Mouse (Mus musculus) C2C12 (cell line): Measurements from ENCODE around the gene Tubgcp3.

Experiments used
- CEBPB ChIP-seq: IDR thresholded peaks from one replicate; pipeline ENCODE4 v1.6.1; 2011; ENCODE audit warnings: low read depth, mild to moderate bottlenecking, control low read depth, moderate library complexity
- CTCF ChIP-seq: IDR thresholded peaks from one replicate; pipeline ENCODE4 v1.5.1; 2011; ENCODE audit not compliant: control insufficient read depth, insufficient read depth, insufficient read length
- FOSL1 ChIP-seq: IDR thresholded peaks from one replicate; pipeline ENCODE4 v1.8.0; 2011; ENCODE audit warnings: mild to moderate bottlenecking, low read length; ENCODE audit not compliant: poor library complexity, insufficient read depth, severe bottlenecking
- MAX ChIP-seq: IDR thresholded peaks from one replicate; pipeline ENCODE4 v1.6.1; 2011; ENCODE audit warnings: mild to moderate bottlenecking, control low read depth
- MYOD1 ChIP-seq: IDR thresholded peaks from one replicate; pipeline ENCODE4 v1.6.1; 2011; ENCODE audit warnings: low read depth; ENCODE audit not compliant: control insufficient read depth, insufficient read length
- MYOG ChIP-seq: IDR thresholded peaks from one replicate; pipeline ENCODE4 v1.6.1; 2011; ENCODE audit not compliant: control insufficient read depth, insufficient read length; ENCODE audit errors: extremely low read depth
- USF1 ChIP-seq: IDR thresholded peaks from one replicate; pipeline ENCODE4 v1.6.1; 2011; ENCODE audit warnings: low read depth, mild to moderate bottlenecking, control low read depth, moderate library complexity

DNA sequence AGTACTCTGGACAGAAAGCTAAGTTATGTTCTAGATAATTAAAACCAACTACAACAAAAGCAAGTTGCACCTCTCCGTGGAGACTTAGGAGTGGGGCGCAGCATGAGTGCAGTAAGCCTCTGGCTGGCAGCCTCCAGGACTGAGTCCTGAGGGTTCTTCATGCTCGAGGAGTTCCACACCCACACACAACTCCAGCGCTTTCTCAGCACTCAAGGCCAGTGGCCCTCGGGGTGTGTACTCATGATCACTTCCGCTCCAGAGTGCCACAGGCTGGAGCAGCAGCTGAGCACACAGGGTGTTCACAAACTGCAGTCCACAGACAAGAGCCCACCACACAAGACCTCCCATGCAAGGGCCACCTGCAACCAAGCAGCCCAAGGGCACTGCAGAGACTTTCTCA is 30.5 kb downstream of the Tubgcp3 start:
- TF ChIP-seq CTCF (no peak), MAX (no peak), FOSL1 (no peak), USF1 (no peak), MYOG (no peak), MYOD1 (no peak), CEBPB (no peak)
